Mouse (Mus musculus): ENCODE results near the gene Gm20388. TPM values are rescaled to one million over a fixed set of nuclear protein-coding genes. Genes with fewer than 3 reads are reported as not detected.

Gm20388 gene
- polyA plus RNA-seq, 1 experiment from 2014 or later = not detected

GRCm38 (mm10) chr8:120079361-120079760 lies 168.7 kb downstream of the Gm20388 start:
- no peak overlapping the region for H3K27ac ChIP-seq (replicated peaks)
- H3K9me3 ChIP-seq = no peaks in the 10 kb centered on the region
- H3K9ac ChIP-seq (replicated peaks) = no peak overlapping the region
- H3K36me3 ChIP-seq = peaks cover 30% of the 10 kb centered on the region
- no peak overlapping the region for H3K4me2 ChIP-seq (replicated peaks)
- H3K27me3 ChIP-seq = no peaks in the 10 kb centered on the region
- H3K4me3 ChIP-seq = no peak overlapping the region
- ATAC-seq (replicated peaks) = no peak
- WGBS = 61% methylated on average over 5 of the region's 5 CpGs
- peaks cover 3% of the 10 kb centered on the region; the same call in 1 of the 2 replicates for H3K4me1 ChIP-seq

- Histone ChIP-seq H3K9ac (replicated peaks) (no peak overlapping the region), H3K36me3 (peaks cover 66% of the 10 kb centered on the region), H3K27ac (replicated peaks) (no peak overlapping the region), H3K4me1 (no peaks in the 10 kb centered on the region), H3K4me3 (no peak overlapping the region), H3K27me3 (no peaks in the 10 kb centered on the region), H3K9me3 (no peaks in the 10 kb centered on the region), H3K4me2 (replicated peaks) (no peak overlapping the region)
- ATAC-seq (replicated peaks) = peak; percentile 38; the same call in 1 of the 2 replicates
- 72% methylated on average over 8 of the region's 8 CpGs for WGBS
Measured at GRCm38 (mm10) chr8:120083261-120083660, 172.6 kb downstream of the Gm20388 start.

- no peaks in the 10 kb centered on the region for H3K9me3 ChIP-seq
- no peaks in the 10 kb centered on the region for H3K27me3 ChIP-seq
- no peak overlapping the region for H3K4me3 ChIP-seq
- H3K27ac ChIP-seq (replicated peaks) = no peak overlapping the region
- no peak overlapping the region for H3K4me2 ChIP-seq (replicated peaks)
- ATAC-seq (replicated peaks) = no peak
- no peak overlapping the region for H3K9ac ChIP-seq (replicated peaks)
- H3K4me1 ChIP-seq = no peaks in the 10 kb centered on the region
- H3K36me3 ChIP-seq = peaks cover 74% of the 10 kb centered on the region
- 89% methylated on average over 8 of the region's 8 CpGs for WGBS
Measured at GRCm38 (mm10) chr8:120084783-120085182, 174.1 kb downstream of the Gm20388 start.

GRCm38 (mm10) chr8:120089511-120089910 lies 178.9 kb downstream of the Gm20388 start:
- H3K4me2 ChIP-seq (replicated peaks) = no peak overlapping the region
- no peak overlapping the region for H3K4me3 ChIP-seq
- no peaks in the 10 kb centered on the region for H3K27me3 ChIP-seq
- H3K9ac ChIP-seq (replicated peaks) = no peak overlapping the region
- no peaks in the 10 kb centered on the region for H3K9me3 ChIP-seq
- WGBS = 82% methylated on average over 7 of the region's 7 CpGs
- peaks cover 64% of the 10 kb centered on the region for H3K36me3 ChIP-seq
- no peak for ATAC-seq (replicated peaks)
- H3K4me1 ChIP-seq = no peaks in the 10 kb centered on the region
- no peak overlapping the region for H3K27ac ChIP-seq (replicated peaks)

GRCm38 (mm10) chr8:120091032-120091431 lies 180.4 kb downstream of the Gm20388 start:
- Histone ChIP-seq H3K9me3 (no peaks in the 10 kb centered on the region), H3K27me3 (no peaks in the 10 kb centered on the region), H3K4me1 (no peaks in the 10 kb centered on the region), H3K4me3 (no peak overlapping the region), H3K36me3 (peaks cover 49% of the 10 kb centered on the region), H3K27ac (replicated peaks) (no peak overlapping the region), H3K9ac (replicated peaks) (no peak overlapping the region), H3K4me2 (replicated peaks) (no peak overlapping the region)
- WGBS = 98% methylated on average over 3 of the region's 3 CpGs
- ATAC-seq (replicated peaks) = no peak

- Histone ChIP-seq H3K27me3 (no peaks in the 10 kb centered on the region), H3K4me3 (no peak overlapping the region), H3K9ac (replicated peaks) (no peak overlapping the region), H3K27ac (replicated peaks) (no peak overlapping the region), H3K36me3 (peaks cover 30% of the 10 kb centered on the region), H3K4me1 (no peaks in the 10 kb centered on the region), H3K9me3 (no peaks in the 10 kb centered on the region), H3K4me2 (replicated peaks) (no peak overlapping the region)
- 96% methylated on average over 3 of the region's 3 CpGs for WGBS
- no peak for ATAC-seq (replicated peaks)
Measured at GRCm38 (mm10) chr8:120093103-120093502, 182.5 kb downstream of the Gm20388 start.

- Histone ChIP-seq H3K9me3 (no peaks in the 10 kb centered on the region), H3K4me3 (no peak overlapping the region), H3K4me1 (peaks cover 10% of the 10 kb centered on the region), H3K9ac (replicated peaks) (no peak overlapping the region), H3K27ac (replicated peaks) (no peak overlapping the region), H3K4me2 (replicated peaks) (no peak overlapping the region), H3K36me3 (peaks cover 22% of the 10 kb centered on the region), H3K27me3 (no peaks in the 10 kb centered on the region)
- 90% methylated on average over 10 of the region's 10 CpGs for WGBS
- ATAC-seq (replicated peaks) = no peak
Measured at GRCm38 (mm10) chr8:120094801-120095200, 184.2 kb downstream of the Gm20388 start.

GRCm38 (mm10) chr8:120096486-120096885 lies 185.8 kb downstream of the Gm20388 start:
- peaks cover 19% of the 10 kb centered on the region for H3K4me1 ChIP-seq
- WGBS = 78% methylated on average over 2 of the region's 2 CpGs
- H3K9ac ChIP-seq (replicated peaks) = no peak overlapping the region
- no peak overlapping the region for H3K4me2 ChIP-seq (replicated peaks)
- peaks cover 12% of the 10 kb centered on the region for H3K36me3 ChIP-seq
- no peaks in the 10 kb centered on the region for H3K9me3 ChIP-seq
- no peaks in the 10 kb centered on the region for H3K27me3 ChIP-seq
- no peak for ATAC-seq (replicated peaks)
- no peak overlapping the region for H3K27ac ChIP-seq (replicated peaks)
- no peak overlapping the region for H3K4me3 ChIP-seq

- WGBS = 5% methylated on average over 25 of the region's 25 CpGs
- peak overlapping the region; percentile 81 for H3K4me2 ChIP-seq (replicated peaks)
- no peaks in the 10 kb centered on the region for H3K9me3 ChIP-seq
- H3K9ac ChIP-seq (replicated peaks) = peak overlapping the region; percentile 75
- H3K4me1 ChIP-seq = peaks cover 34% of the 10 kb centered on the region
- peak overlapping the region; percentile 73 for H3K4me3 ChIP-seq
- H3K36me3 ChIP-seq = 0 out of 2 replicates have a peak, but pooled peaks cover 3% of the 10 kb centered on the region
- no peaks in the 10 kb centered on the region for H3K27me3 ChIP-seq
- no peak; the same call in 1 of the 2 replicates for ATAC-seq (replicated peaks)
- H3K27ac ChIP-seq (replicated peaks) = peak overlapping the region; percentile 92
Measured at GRCm38 (mm10) chr8:120100388-120101067, 189.9 kb downstream of the Gm20388 start.

- no peaks in the 10 kb centered on the region for H3K27me3 ChIP-seq
- ATAC-seq (replicated peaks) = peak; percentile 89
- H3K4me2 ChIP-seq (replicated peaks) = peak within 1 kb of the TSS; percentile 81
- H3K9ac ChIP-seq (replicated peaks) = peak within 1 kb of the TSS; percentile 75
- under 1% methylated on average over 88 of the region's 88 CpGs for WGBS
- H3K27ac ChIP-seq (replicated peaks) = peak within 1 kb of the TSS; percentile 92
- H3K4me1 ChIP-seq = peaks cover 34% of the 10 kb centered on the region
- H3K4me3 ChIP-seq = peak within 1 kb of the TSS; percentile 73
- no peaks in the 10 kb centered on the region for H3K9me3 ChIP-seq
- 0 out of 2 replicates have a peak, but pooled peaks cover 3% of the 10 kb centered on the region for H3K36me3 ChIP-seq
Measured at GRCm38 (mm10) chr8:120101068-120101972, 190.7 kb downstream of the Gm20388 start, which contains the start of gene Zdhhc7. Gene Zdhhc7 (minus strand): TSS chr8:120101482.

GRCm38 (mm10) chr8:120103916-120104315 lies 193.3 kb downstream of the Gm20388 start:
- H3K36me3 ChIP-seq = 0 out of 2 replicates have a peak, but pooled peaks cover 3% of the 10 kb centered on the region
- no peak overlapping the region for H3K9ac ChIP-seq (replicated peaks)
- no peak overlapping the region for H3K4me3 ChIP-seq
- no peaks in the 10 kb centered on the region for H3K9me3 ChIP-seq
- no peak overlapping the region for H3K4me2 ChIP-seq (replicated peaks)
- H3K27ac ChIP-seq (replicated peaks) = no peak overlapping the region
- 92% methylated on average over 9 of the region's 9 CpGs for WGBS
- no peak for ATAC-seq (replicated peaks)
- H3K4me1 ChIP-seq = peaks cover 31% of the 10 kb centered on the region
- H3K27me3 ChIP-seq = no peaks in the 10 kb centered on the region

GRCm38 (mm10) chr8:120104721-120105272 lies 194.2 kb downstream of the Gm20388 start:
- no peak for ATAC-seq (replicated peaks)
- H3K27ac ChIP-seq (replicated peaks) = no peak overlapping the region
- no peak overlapping the region for H3K4me2 ChIP-seq (replicated peaks)
- no peak overlapping the region for H3K4me3 ChIP-seq
- no peaks in the 10 kb centered on the region for H3K9me3 ChIP-seq
- 73% methylated on average over 9 of the region's 9 CpGs for WGBS
- peaks cover 25% of the 10 kb centered on the region for H3K4me1 ChIP-seq
- H3K27me3 ChIP-seq = no peaks in the 10 kb centered on the region
- H3K36me3 ChIP-seq = 0 out of 2 replicates have a peak, but pooled peaks cover 3% of the 10 kb centered on the region
- no peak overlapping the region for H3K9ac ChIP-seq (replicated peaks)

Measured in forebrain, embryonic 15.5 days (tissue).